Mouse (Mus musculus): ENCODE results near the gene Tmem260.

Tmem260 gene

GRCm38 (mm10) chr14:48482762-48483161 is 36.8 kb downstream of the Tmem260 start:
- DNase-seq, result no peak

- peak; percentile 65 for DNase-seq
Observed at GRCm38 (mm10) chr14:48493896-48494295, 48.0 kb downstream of the Tmem260 start.

- no peak for DNase-seq
Observed at GRCm38 (mm10) chr14:48502573-48502972, 56.6 kb downstream of the Tmem260 start.

- DNase-seq, result no peak
Observed at GRCm38 (mm10) chr14:48503691-48504565, 58.0 kb downstream of the Tmem260 start.

- DNase-seq, result no peak
Observed at GRCm38 (mm10) chr14:48504566-48504950, 58.6 kb downstream of the Tmem260 start.

- no peak for DNase-seq
Observed at GRCm38 (mm10) chr14:48505606-48506005, 59.7 kb downstream of the Tmem260 start.

GRCm38 (mm10) chr14:48507376-48507775 is 61.5 kb downstream of the Tmem260 start:
- DNase-seq, result no peak

- no peak for DNase-seq
Observed at GRCm38 (mm10) chr14:48509131-48509530, 63.2 kb downstream of the Tmem260 start.

- DNase-seq, result peak; percentile 38
Observed at GRCm38 (mm10) chr14:48513098-48513823, 67.3 kb downstream of the Tmem260 start.

GRCm38 (mm10) chr14:48513824-48514493 is 68.0 kb downstream of the Tmem260 start:
- no peak for DNase-seq

- no peak for DNase-seq
Observed at GRCm38 (mm10) chr14:48514620-48515019, 68.7 kb downstream of the Tmem260 start.

GRCm38 (mm10) chr14:48515538-48515937 is 69.6 kb downstream of the Tmem260 start:
- DNase-seq, result peak; percentile 9

- DNase-seq, result no peak
Observed at GRCm38 (mm10) chr14:48523361-48523760, 77.4 kb downstream of the Tmem260 start.

- DNase-seq, result peak; percentile 43
Observed at GRCm38 (mm10) chr14:48524135-48524534, 78.2 kb downstream of the Tmem260 start.

- no peak for DNase-seq
Observed at GRCm38 (mm10) chr14:48525055-48525454, 79.1 kb downstream of the Tmem260 start.

- DNase-seq, result no peak
Observed at GRCm38 (mm10) chr14:48530629-48531028, 84.7 kb downstream of the Tmem260 start.

- peak; percentile 8 for DNase-seq
Observed at GRCm38 (mm10) chr14:48537795-48538766, 92.2 kb downstream of the Tmem260 start.

- no peak for DNase-seq
Observed at GRCm38 (mm10) chr14:48545166-48545565, 99.2 kb downstream of the Tmem260 start.

- no peak for DNase-seq
Observed at GRCm38 (mm10) chr14:48546009-48546408, 100.1 kb downstream of the Tmem260 start.

GRCm38 (mm10) chr14:48549703-48550102 is 103.8 kb downstream of the Tmem260 start:
- DNase-seq, result no peak

GRCm38 (mm10) chr14:48553216-48553615 is 107.3 kb downstream of the Tmem260 start:
- peak; percentile 2 for DNase-seq

- DNase-seq, result no peak
Observed at GRCm38 (mm10) chr14:48553754-48554153, 107.8 kb downstream of the Tmem260 start.
